Mouse (Mus musculus): ENCODE measurements at regions not wholly inside any gene's neighbourhood (a gene's known extent, or its start where the extent isn't known, plus 50 kb on each side); places are given as distances from the start of the nearest gene placed in this dataset.
A peak's percentile ranks its signal among the peaks of the same experiment; 100 is the strongest.
"Not testable (repeated sequence)": the region's sequence is repeated elsewhere in the genome, so short reads cannot be mapped to it uniquely, and the experiment has no call there.

DNA sequence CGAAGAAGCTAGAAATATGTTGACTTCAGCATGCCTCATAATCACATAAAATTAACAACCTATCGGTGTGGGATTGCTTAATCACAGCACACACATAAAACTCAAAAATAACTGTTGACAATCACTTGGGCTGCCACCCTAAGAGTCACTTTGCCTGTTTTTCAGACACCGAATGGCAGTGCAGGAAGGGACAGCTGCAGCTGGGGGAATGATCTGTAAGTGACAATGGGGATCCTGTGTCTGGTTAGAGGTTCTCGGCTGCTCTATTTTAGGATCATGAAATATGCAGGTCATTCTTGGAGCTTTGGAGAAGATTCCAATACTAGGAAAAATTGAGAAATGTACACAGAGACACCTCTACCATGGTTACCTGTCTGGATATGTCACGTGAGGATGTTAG lies 54.4 kb upstream of the Tcf12 start:
- no peak for DNase-seq

DNA sequence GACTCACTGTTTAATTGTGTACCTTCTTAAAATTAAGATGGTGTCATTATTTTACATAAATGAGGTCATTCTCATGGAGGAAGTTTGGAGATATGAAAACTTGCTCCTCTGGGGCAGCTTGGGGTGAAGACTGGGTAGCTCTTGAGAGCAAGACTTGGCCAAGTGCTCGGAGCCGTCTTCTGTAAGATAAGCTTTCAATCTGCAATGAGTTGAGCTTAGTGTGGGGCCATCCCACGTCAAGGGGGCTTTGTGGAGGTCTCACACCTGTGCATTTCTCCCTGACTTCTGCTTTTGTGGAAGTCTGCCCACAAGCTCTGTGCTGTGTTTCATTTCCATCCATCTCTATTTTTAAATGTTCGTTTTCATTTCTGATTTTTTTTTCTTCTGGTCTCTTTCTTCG lies 54.9 kb upstream of the Tcf12 start:
- no peak for DNase-seq

DNA sequence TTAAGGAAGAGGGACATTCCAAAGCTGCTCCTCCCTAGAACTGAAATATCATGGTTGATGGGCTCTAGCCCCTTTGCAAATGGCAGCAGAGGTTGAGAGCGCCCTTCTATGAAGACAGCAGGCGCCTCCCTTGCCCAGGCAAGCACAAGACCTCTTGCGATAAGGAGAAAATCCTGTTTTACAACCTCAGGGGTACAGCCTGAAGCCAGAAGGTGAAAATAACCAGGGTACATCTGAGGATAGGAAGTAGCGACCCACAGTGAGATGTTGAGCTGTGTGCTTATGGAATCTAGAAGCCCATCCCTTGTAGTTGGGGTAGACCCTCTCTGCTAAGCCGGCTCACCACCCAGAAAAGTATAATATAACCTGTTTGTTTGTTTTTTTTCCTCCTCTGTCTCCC lies 57.6 kb upstream of the Tcf12 start:
- DNase-seq: no peak

DNA sequence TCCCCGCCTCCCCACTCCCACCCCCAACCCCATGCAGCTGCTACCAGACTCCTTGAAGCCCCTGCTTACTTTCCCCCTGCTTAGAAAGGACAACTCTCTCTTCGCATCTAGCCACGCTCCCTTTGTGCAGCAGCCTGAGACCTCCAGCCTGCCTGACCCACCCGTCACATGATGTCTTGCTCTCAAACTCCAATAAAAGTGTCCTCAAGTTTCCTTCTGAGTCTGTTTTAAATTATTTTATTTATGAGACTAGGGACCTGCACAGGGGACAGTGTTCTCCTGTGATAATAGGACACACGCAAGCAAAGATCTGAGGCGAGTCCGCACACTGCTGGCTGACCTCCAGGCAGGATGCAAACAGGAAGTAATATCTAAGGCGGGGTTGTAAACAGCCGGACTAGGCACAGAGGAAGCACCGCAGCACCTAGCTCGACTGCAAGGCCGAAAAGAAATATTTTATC lies 58.1 kb upstream of the Tcf12 start:
- DNase-seq: peak; percentile 83

DNA sequence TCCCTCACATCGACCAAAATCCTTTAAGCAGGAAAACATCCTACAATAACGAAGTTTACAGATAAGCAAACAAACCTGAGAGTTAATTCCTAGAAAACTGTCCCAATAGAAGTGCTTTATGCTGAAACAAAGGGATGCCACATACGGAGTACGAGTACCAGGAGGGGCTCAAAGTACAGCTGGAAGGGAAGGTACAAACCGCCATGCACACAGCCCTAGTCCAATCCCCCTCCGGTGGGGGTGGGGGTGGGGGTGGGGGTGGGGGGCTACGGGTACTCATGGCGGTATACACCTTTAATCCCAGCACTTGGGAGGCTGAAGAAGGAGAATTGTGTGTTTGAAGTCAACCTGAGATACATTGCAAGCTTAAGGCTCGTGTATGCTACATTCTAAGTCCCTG lies 58.6 kb upstream of the Tcf12 start:
- no peak for DNase-seq

DNA sequence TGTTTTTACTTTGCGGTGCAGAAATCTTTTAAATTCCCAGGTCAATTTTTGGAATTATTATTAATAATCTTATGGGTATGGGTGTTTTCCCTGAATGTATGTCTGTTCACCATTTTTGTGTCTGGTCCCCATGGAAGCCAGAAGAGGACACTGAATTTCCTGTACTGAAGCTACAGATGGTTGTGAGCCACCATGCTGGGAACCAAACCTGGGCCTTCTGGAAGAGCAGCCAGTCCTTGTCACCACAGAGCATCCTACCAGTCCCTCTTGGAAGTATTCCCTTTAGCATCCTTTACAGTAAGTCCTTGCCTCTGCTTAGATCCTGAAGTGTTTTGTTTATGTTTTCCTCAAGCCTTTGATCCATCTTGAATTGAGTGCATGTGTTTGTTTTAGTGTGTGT lies 60.7 kb upstream of the Tcf12 start:
- no peak for DNase-seq

DNA sequence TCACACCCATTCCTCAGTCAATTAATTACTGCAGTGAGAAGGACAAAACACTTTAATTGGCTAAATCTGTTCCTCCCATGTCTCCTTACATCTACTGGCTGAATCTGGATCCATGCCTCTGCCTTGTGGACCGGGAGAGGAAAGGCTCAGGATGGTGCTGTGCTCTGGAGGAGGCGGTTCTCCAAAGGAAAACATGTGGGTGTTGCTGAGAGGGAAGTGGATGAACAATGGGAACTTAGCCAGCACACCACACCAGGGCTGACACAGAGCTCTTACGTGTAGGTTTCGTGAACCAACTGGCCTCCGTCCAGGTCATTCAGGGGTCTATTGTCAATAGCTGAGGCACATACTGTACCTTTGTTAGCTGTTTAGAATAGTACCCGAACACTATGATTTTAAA lies 69.3 kb upstream of the Tcf12 start:
- DNase-seq: peak; percentile 18

DNA sequence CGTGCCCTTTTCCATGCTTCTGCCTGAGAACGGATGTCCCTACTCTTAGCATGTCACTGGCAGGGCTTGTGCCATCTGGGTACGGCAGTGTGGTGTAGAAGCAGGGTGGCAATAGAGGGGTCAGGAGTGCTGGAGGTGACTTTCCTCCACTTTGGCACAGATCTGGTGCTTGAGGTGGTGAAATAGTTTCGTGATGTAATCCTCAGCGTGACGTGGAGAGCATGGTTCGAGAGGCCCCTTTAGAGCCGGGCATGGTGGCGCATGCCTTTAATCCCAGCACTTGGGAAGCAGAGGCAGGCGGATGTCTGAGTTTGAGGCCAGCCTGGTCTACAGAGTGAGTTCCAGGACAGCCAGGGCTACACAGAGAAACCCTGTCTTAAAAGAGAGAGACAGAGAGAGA lies 71.7 kb upstream of the Tcf12 start:
- DNase-seq: no peak

DNA sequence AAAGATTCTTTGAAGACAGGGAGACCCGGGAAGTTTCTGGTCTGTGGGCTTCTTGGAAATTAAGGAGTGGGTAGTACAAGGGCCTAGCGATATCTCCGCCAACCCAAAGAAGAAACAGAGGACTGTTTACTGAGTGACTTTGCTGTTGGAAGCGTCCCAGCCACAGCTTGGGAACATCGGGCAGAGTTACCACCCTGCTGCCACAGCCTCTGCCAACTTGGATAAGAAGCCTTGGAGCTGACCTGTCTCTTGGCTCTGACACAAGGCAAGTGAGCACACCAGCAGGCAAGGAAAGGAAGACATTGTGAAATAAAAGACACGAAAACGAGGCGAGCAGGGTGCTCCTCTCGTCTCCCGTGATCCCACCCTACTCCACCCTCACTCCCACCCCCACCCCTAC lies 72.3 kb upstream of the Tcf12 start:
- peak; percentile 44 for DNase-seq

DNA sequence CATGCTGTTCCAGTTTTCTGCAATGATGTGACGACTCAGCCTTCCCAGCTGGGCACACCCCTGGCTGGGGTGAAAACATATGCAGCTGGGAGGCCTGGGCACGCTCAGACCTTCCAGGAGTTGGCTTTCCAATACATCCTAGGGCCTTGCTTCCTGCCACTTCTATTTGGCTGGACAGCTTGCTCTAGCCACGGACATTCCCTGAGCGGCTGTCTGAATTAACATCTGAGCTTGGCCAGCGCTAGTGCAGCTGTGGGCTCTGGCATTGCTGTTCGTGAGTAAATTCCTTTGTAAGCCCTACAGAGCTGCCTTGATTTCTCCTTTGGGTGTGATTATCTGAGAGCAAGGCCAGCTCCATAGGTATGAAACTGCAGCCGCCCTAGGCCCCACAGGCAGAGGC lies 78.2 kb upstream of the Tcf12 start:
- no peak for DNase-seq

DNA sequence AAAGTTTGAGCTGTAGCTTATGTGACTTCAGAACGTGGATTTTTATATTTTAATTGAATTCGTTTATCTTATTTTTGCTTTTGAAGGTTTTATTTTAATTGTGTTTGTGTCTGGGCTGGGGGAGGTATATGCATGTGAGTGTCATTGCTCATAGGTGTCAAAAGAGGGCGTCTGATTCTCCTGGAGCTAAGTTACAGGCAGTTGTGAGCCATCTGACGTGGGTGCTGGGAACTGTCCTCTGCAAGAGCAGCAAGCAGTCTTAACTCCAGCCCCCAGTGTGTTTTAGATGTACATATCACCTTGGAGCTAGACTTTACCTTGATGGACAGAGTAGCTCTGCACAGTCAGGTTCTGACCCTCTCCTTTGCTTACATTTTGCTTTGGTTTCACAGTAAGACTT lies 79.0 kb upstream of the Tcf12 start:
- DNase-seq: no peak

DNA sequence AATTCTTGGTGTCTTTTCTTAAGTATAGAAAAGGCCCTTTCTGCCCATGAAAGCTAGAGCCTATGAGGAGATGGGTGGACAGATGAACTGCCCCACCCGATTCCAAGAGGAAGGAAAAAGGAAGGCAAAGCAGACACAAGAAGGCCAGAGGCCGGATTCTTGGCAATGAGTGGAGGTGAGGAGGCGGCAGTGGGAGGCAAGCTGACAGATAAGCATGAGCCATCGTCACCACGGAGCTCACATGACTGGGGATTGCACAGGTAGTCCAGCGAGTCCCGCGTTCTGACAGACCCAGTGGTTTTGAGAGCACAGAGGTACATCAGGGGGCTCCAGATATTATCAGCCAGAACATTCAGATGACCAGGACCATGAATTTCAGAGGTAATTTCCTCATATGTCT lies 79.4 kb upstream of the Tcf12 start:
- DNase-seq: no peak

DNA sequence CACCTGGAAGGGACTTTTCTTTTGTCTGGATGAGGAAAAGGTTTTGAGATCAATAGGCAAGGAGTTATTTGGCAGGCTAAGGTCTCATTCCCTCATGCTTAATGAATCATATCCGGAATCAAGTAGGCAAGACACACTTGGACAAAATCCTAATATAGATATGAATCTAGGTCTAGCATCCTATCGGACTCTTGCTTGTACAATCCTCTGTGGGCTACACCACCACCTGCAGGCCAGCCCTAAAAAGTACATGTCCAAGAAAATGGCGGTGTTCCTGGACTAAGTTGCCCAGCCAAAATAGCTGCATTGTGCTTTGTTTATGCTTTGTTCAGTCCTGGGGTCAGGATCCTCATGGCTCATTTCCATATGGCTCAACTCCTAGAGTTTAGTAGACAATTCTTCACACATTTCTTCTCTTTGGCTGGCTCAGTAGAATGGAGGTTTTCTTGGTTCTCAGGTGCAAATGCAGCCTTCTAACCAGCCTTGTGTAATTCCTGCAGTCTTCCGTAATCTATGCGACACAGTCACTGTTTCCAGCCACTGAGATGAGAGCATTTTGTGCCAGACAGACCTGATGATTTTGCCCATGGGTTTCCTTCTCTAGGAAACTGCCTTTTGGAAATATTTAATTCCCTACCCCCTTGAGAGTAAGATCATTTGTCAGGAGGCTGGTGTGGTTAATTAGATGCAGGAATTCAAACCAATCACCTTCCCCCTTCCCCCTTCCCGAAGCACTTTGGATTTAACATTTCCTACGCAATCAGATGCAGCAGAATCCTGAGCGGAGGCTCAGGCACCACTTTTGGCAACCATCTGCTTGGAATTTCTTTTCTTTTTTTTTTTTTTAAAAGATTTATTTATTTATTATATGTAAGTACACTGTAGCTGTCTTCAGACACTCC lies 80.6 kb upstream of the Tcf12 start:
- DNase-seq: peak; percentile 77

DNA sequence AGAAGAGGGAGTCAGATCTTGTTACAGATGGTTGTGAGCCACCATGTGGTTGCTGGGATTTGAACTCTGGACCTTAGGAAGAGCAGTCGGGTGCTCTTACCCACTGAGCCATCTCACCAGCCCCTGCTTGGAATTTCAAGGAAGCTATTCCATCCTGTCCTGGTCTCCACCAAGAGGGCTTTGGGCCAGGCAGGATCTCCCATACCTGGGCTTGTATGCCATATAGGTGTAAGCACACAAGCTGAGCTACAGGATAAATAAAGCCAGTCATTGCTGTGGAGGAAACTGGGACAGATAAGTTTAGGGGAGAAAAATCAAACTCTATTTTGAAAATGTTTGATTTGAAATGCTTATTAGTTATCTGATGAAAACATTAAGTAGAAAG lies 81.3 kb upstream of the Tcf12 start:
- DNase-seq: not testable (repeated sequence)

DNA sequence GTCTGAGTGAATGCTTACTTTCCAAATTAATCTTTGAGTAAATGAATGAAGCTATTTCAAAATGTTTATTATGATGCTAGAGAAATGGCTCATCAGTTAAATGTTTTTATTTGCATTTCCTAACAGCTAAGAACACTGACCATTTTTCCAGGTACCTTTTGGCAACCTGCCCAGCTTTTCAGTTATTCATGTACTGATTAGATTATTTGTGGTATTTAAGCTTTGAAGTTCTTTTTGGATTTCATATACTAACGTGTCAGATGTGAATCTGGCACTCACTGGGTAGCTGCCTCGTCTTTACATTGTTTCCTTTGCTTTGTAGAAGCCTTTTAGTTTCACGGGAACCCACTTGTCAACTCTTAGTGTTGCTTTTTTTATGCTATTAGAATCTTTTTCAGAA lies 79.3 kb upstream of the Zfp280d start:
- DNase-seq: no peak

DNA sequence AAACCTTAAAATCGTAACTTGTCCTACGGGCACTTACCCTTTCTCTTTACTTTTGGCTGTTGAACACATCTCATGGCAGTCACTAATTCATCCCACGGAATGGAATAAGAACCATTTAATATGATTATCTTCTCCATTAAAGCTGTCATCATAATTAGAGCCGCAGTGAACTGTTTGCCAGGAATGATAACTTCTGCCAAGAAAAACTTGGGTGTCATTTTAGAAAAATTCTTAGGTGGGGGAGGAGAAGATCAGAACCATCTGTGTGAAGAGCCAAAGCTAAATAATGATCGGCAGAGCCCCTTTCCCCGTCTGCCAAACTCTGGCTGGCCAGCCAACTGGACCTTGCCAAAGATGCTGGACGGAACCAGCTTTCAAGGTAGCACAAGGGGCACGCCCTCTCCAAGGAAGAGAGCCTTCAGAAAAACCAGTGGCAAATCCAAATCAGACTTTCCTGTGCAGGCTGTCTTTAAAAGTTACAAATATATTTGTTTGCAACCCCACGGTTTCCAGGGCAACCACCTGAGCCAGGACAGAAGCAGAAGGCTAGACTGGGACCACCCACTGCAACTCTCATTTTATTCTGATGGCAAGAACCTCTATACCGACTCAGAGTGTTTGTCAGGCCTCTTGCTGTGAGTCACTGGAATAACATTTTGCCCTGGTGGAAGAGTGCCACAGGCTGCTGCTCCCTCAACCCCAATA lies 77.9 kb upstream of the Zfp280d start:
- peak; percentile 21 for DNase-seq

DNA sequence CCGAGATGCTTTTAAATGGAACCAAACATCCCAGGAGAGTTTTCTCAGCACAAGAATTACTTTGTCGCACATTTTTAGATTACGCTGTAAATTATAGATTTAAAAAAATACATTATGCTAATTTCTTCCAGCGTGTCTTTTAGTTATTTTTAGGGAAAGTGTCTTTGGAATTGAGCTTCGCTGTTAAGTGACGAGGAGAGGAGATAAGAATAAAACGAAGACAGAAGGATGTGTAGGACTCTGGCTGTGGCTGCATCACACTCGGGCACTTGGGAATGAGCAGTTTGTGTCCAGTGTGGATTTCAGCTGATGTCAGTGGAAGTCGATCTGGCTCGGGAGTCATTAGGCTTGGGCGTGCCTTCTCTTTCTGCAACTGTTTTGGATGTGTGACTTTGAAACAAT lies 77.3 kb upstream of the Zfp280d start:
- DNase-seq: no peak

DNA sequence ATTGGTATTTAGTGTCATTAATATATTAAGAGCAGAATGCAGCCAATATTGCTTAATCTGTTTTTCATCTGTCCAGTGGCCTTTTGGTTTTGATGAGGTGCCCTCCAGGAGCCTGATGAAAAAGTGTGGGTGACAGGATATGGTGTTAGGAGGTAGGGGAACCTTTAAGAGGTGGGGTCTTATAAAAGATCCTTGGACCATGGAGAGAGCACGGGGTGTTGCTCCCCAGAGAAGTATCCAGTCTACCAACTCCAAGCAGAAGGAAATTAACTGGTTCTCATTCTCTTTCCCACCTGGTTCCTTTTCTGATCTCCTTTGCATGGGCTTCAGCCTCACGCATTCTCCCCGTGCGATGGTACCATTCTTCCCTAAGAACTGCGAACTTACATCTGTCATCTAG lies 75.7 kb upstream of the Zfp280d start:
- no peak for DNase-seq

DNA sequence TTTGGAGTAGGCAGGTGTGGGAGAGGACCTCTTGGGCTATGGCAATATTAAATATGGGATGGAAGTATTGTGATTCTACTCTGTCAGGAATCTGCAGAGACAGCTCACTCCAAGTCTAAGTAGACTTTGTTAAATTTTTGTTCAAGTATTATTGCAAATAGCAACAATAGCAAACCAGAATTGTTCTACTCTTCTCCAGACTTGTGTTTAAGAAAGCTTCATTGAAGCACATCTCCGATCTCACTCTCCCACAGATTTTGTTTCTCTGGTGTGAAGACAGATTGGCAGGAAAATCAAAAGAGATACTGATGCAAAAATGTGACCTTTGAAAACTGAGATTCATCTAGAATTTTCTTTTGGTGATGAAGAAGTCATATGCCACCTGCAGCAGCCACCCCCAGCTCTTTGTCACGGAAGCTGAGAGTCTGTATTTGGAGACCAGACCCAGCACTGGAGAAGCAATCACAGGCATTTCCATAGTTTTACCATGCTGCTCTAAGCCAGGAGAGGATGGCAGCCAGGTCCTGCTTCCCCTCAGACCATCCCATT lies 70.2 kb upstream of the Zfp280d start:
- DNase-seq: no peak

DNA sequence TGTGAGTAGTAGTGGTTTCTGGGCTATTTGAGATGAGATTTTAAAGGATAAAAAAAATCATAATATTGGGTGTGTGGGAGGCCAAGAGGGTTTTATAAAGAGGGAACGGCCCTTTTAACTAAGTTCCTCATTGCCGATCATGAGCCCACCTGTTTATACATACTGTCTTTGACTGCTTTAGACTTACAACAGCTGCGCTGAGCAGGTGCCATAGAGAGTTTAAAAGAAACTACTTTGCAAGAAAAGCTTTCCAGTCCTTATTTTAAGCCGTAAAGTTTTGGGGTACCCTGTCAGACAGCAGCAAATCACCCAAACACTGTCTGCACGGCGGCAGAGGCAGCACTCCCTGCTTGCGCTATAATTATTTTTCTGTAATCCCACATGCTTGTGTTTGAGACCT lies 68.8 kb upstream of the Zfp280d start:
- DNase-seq: no peak

DNA sequence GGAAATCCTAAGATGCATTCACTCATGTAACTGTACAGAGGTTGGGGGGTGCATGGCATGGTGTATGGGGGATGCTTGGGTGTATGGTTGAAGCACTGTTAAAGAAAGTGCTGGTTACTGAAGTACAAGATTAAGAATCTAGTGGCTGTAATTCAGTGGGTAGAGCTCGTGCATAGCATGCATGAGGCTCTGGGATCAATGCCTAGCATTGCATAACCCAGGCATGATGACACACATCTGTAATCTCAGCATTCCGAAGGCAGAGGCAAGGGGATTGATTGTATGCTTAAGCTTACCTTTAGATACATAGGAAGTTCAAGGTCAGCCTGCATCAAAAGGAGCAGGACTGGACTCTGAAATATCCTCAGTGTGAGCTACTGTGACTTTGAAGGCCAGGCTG lies 67.7 kb upstream of the Zfp280d start:
- peak; percentile 20 for DNase-seq

DNA sequence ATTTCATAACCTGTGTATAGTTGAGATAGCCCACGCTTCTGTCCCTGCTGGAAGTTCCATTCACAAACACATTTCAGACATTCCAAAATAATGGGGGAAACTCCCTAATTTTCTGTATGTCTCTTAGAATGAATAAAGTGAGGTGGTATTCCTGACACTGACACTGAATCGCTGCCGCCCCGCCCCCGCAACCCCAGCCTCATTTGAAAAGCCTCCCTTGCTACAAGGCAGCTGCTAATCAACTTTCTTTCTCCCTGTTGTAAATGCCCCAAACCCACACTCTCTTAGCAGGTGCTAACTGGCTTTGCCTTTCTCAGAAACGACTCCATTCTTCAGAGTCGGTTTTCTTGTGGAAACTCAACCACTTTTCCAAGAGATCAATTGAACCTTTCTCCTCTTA lies 66.4 kb upstream of the Zfp280d start:
- no peak for DNase-seq

DNA sequence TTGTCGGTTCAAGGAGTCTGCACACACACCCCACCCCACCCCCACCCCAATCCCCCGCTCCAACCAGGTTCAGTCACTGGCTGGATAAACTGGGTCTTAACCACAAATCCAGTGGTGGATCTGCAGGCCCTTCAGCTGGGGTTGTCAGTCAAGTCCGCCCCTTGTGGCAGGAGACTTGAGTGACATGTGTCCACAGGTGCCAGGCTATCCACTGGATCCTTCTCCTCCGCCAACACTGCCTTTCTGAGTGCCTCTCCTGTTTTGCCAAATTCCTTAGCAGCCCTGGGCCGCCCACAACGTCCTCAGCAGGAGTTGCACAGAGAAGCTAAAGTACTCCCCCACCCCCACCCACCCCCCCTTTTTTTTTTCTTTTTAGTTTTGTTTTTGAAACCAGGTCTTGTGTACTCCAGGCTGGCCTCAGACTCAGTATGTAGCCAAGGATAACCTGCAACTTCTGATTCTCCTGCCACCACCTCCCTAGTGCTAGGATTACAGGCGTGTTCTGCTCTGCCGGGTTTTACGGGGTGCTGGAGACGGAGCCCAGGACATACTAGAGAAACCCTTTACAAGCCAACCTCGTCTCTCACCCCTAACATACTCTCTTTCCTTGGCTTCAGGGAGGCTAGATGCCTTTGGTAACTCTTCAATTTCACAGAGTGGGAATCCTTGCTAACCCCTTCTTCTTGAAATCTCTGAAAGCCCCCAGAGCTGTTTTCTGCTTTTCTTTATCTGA lies 57.2 kb upstream of the Zfp280d start:
- DNase-seq: peak; percentile 20

Measured in lung, postnatal 36 days (tissue).